9 mouse cellular contexts compared by ENCODE assay signal in the genomic region with DNA sequence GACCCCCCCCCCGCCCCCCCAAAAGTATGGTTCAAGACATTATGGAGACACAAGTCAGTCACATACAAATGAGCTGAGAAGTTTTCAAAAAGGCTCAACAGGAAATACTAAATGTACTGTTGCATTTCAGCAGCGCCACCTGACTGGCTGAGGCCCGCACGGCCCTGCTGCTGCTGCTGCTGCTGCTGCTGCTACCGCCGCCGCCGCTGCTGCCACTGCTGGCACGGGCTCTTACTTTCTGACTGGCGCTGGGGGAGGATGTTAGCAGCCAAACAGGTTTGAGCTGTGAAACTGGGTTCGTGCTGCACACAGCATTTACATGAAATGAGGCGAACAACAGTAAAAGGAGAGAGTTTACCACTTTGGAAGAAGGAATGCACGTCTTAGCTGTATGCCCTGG.
DNase-seq lines count a peak whose midpoint lies in the region; ATAC-seq and TF ChIP-seq lines count a peak whose summit lies in the region.
"Had no signal": no experiment of that assay in that cellular context is flagged by ENCODE, and none has a peak within 500 bp of the region (broad histone marks: within the 10 kb centered on the region; RNA-seq: fewer than 3 reads in every experiment).

No protein-coding gene starts in this region.

- DNase-seq in hindbrain, embryonic 10.5 days (ENCODE audit: low spot score): peak; percentile 38
- peak; percentile 57 for DNase-seq in kidney, postnatal 0 days (ENCODE audit: low spot score)
- no peak for DNase-seq in B cell, adult 2 months
- DNase-seq in T-cell, adult 2 months (ENCODE audit: low spot score): no peak
- DNase-seq in cerebellum, postnatal 4 days (ENCODE audit: low spot score in 2 of 2): no peak

- H3K9ac ChIP-seq in hindbrain, embryonic 12.5 days: no peak overlapping the region
- peak overlapping the region; percentile 51; the same call in 1 of the 2 replicates for H3K9ac ChIP-seq in embryonic facial prominence, embryonic 13.5 days
- no peak overlapping the region for H3K9ac ChIP-seq in kidney, postnatal 0 days (ENCODE audit: low read depth, low read length)
- H3K9ac ChIP-seq in neural tube, embryonic 12.5 days: no peak overlapping the region
- H3K9ac ChIP-seq: liver, embryonic 14.5 days had no signal

- no peak overlapping the region for H3K4me3 ChIP-seq in hindbrain, embryonic 10.5 days
- H3K4me3 ChIP-seq in hindbrain, embryonic 12.5 days: no peak overlapping the region
- H3K4me3 ChIP-seq in embryonic facial prominence, embryonic 13.5 days: no peak overlapping the region
- H3K4me3 ChIP-seq in kidney, postnatal 0 days (replicated peaks; ENCODE audit: low read depth, low read length): no peak overlapping the region
- H3K4me3 ChIP-seq in neural tube, embryonic 12.5 days: no peak overlapping the region

- no peaks in the 10 kb centered on the region for H3K36me3 ChIP-seq in hindbrain, embryonic 10.5 days
- H3K36me3 ChIP-seq in hindbrain, embryonic 12.5 days: no peaks in the 10 kb centered on the region
- H3K36me3 ChIP-seq in embryonic facial prominence, embryonic 13.5 days: no peaks in the 10 kb centered on the region
- H3K36me3 ChIP-seq in kidney, postnatal 0 days (ENCODE audit: insufficient read depth, low read length): no peaks in the 10 kb centered on the region
- no peaks in the 10 kb centered on the region for H3K36me3 ChIP-seq in neural tube, embryonic 12.5 days

- H3K27ac ChIP-seq in hindbrain, embryonic 10.5 days: no peak overlapping the region
- H3K27ac ChIP-seq in hindbrain, embryonic 12.5 days: no peak overlapping the region
- no peak overlapping the region for H3K27ac ChIP-seq in embryonic facial prominence, embryonic 13.5 days
- H3K27ac ChIP-seq in kidney, postnatal 0 days: no peak overlapping the region
- H3K27ac ChIP-seq in neural tube, embryonic 12.5 days: no peak overlapping the region
- H3K27ac ChIP-seq: liver, embryonic 14.5 days had no signal

- 15% methylated on average over 13 of the region's 13 CpGs for WGBS in hindbrain, embryonic 10.5 days
- WGBS in hindbrain, embryonic 12.5 days: 20% methylated on average over 13 of the region's 13 CpGs
- 17% methylated on average over 13 of the region's 13 CpGs for WGBS in embryonic facial prominence, embryonic 13.5 days
- WGBS in kidney, postnatal 0 days: 21% methylated on average over 13 of the region's 13 CpGs
- 15% methylated on average over 13 of the region's 13 CpGs for WGBS in neural tube, embryonic 12.5 days

- no peak for TF ChIP-seq CTCF in kidney, postnatal 0 days (IDR thresholded peaks at IDR 0.05; ENCODE audit: low read depth)

- no peak for ATAC-seq in hindbrain, embryonic 12.5 days (ENCODE audit: low FRiP score)
- ATAC-seq in embryonic facial prominence, embryonic 13.5 days (ENCODE audit: insufficient number of reproducible peaks, insufficient read depth, low FRiP score, low TSS enrichment, low read depth): no peak
- ATAC-seq in kidney, postnatal 0 days (replicated peaks; ENCODE audit: low FRiP score, low read depth): no peak; the same call in 1 of the 2 replicates
- no peak for ATAC-seq in neural tube, embryonic 12.5 days (ENCODE audit: low FRiP score, low read depth)

- H3K27me3 ChIP-seq in hindbrain, embryonic 10.5 days (ENCODE audit: insufficient read depth, poor library complexity, severe bottlenecking): no peaks in the 10 kb centered on the region; the same call in 1 of the 2 replicates
- no peaks in the 10 kb centered on the region for H3K27me3 ChIP-seq in hindbrain, embryonic 12.5 days
- H3K27me3 ChIP-seq in embryonic facial prominence, embryonic 13.5 days: no peaks in the 10 kb centered on the region
- no peaks in the 10 kb centered on the region for H3K27me3 ChIP-seq in kidney, postnatal 0 days (ENCODE audit: insufficient read depth, low read length)
- no peaks in the 10 kb centered on the region; the same call in 1 of the 2 replicates for H3K27me3 ChIP-seq in neural tube, embryonic 12.5 days (replicated peaks)

- no peaks in the 10 kb centered on the region for H3K9me3 ChIP-seq in hindbrain, embryonic 10.5 days
- no peaks in the 10 kb centered on the region for H3K9me3 ChIP-seq in hindbrain, embryonic 12.5 days (replicated peaks)
- no peaks in the 10 kb centered on the region for H3K9me3 ChIP-seq in embryonic facial prominence, embryonic 13.5 days
- H3K9me3 ChIP-seq in kidney, postnatal 0 days (replicated peaks; ENCODE audit: low read length): no peaks in the 10 kb centered on the region
- H3K9me3 ChIP-seq in neural tube, embryonic 12.5 days: no peaks in the 10 kb centered on the region

- H3K4me2 ChIP-seq in hindbrain, embryonic 12.5 days (replicated peaks): no peak overlapping the region; the same call in 1 of the 2 replicates
- H3K4me2 ChIP-seq in embryonic facial prominence, embryonic 13.5 days: peak overlapping the region; percentile 34
- peak overlapping the region; percentile 18 for H3K4me2 ChIP-seq in kidney, postnatal 0 days (ENCODE audit: low read length)
- peak overlapping the region; percentile 30; the same call in 1 of the 2 replicates for H3K4me2 ChIP-seq in neural tube, embryonic 12.5 days (replicated peaks)

- peaks cover 14% of the 10 kb centered on the region for H3K4me1 ChIP-seq in hindbrain, embryonic 10.5 days (replicated peaks)
- H3K4me1 ChIP-seq in hindbrain, embryonic 12.5 days: peaks cover 5% of the 10 kb centered on the region; the same call in 1 of the 2 replicates
- H3K4me1 ChIP-seq in embryonic facial prominence, embryonic 13.5 days: 0 out of 2 replicates have a peak, but pooled peaks cover 5% of the 10 kb centered on the region
- no peaks in the 10 kb centered on the region for H3K4me1 ChIP-seq in kidney, postnatal 0 days (replicated peaks; ENCODE audit: insufficient read depth, low read length)
- peaks cover 5% of the 10 kb centered on the region for H3K4me1 ChIP-seq in neural tube, embryonic 12.5 days

Comparison
In these comparisons a context has a peak if more than half of its experiments do, and no peak if none do; other contexts are left out.
1. DNase-seq: peak in hindbrain, embryonic 10.5 days (single experiment) and kidney, postnatal 0 days (single experiment); none in B cell, adult 2 months (0 of 2), T-cell, adult 2 months (single experiment) and cerebellum, postnatal 4 days (0 of 2).